Mouse (Mus musculus) testis, postnatal 10 days (tissue): ENCODE measurements at regions not wholly inside any gene's neighbourhood (a gene's known extent, or its start where the extent isn't known, plus 50 kb on each side); places are given as distances from the start of the nearest gene placed in this dataset.

ENCODE experiments used
- DNase-seq: peaks from one replicate; pipeline ENCODE4 v3.0.0; 2021; ENCODE audit warnings: low spot score

- DNase-seq = no peak
Measured at GRCm38 (mm10) chr14:110276192-110276591, 478.8 kb downstream of the Slitrk6 start.

GRCm38 (mm10) chr14:110271270-110271669 is 483.7 kb downstream of the Slitrk6 start:
- no peak for DNase-seq

GRCm38 (mm10) chr14:110244466-110244865 is 510.5 kb downstream of the Slitrk6 start:
- DNase-seq = no peak

GRCm38 (mm10) chr14:110243549-110243948 is 511.4 kb downstream of the Slitrk6 start:
- no peak for DNase-seq

- no peak for DNase-seq
Measured at GRCm38 (mm10) chr14:110238800-110239199, 516.1 kb downstream of the Slitrk6 start.

- DNase-seq = no peak
Measured at GRCm38 (mm10) chr14:110224678-110225446, 530.1 kb downstream of the Slitrk6 start.

- no peak for DNase-seq
Measured at GRCm38 (mm10) chr14:110190987-110191607, 563.9 kb downstream of the Slitrk6 start.

- no peak for DNase-seq
Measured at GRCm38 (mm10) chr14:110190471-110190870, 564.5 kb downstream of the Slitrk6 start.

- DNase-seq = no peak
Measured at GRCm38 (mm10) chr14:110179166-110179565, 575.8 kb downstream of the Slitrk6 start.

- DNase-seq = no peak
Measured at GRCm38 (mm10) chr14:110171162-110172117, 583.5 kb downstream of the Slitrk6 start.

- DNase-seq = no peak
Measured at GRCm38 (mm10) chr14:110168632-110169031, 586.3 kb downstream of the Slitrk6 start.

GRCm38 (mm10) chr14:110128265-110128664 is 626.7 kb downstream of the Slitrk6 start:
- DNase-seq = no peak

- no peak for DNase-seq
Measured at GRCm38 (mm10) chr14:110125936-110126710, 628.8 kb downstream of the Slitrk6 start.

- DNase-seq = no peak
Measured at GRCm38 (mm10) chr14:110122710-110123109, 632.2 kb downstream of the Slitrk6 start.

GRCm38 (mm10) chr14:110115578-110115977 is 639.4 kb downstream of the Slitrk6 start:
- DNase-seq = no peak

- no peak for DNase-seq
Measured at GRCm38 (mm10) chr14:110100852-110101251, 654.1 kb downstream of the Slitrk6 start.

GRCm38 (mm10) chr14:110078351-110078750 is 676.6 kb downstream of the Slitrk6 start:
- DNase-seq = no peak

GRCm38 (mm10) chr14:110047748-110048147 is 707.2 kb downstream of the Slitrk6 start:
- DNase-seq = no peak

- DNase-seq = no peak
Measured at GRCm38 (mm10) chr14:110043211-110043610, 711.7 kb downstream of the Slitrk6 start.

- DNase-seq = no peak
Measured at GRCm38 (mm10) chr14:110021812-110022211, 733.1 kb downstream of the Slitrk6 start.

- no peak for DNase-seq
Measured at GRCm38 (mm10) chr14:110015126-110015525, 739.8 kb downstream of the Slitrk6 start.

GRCm38 (mm10) chr14:110013229-110013628 is 741.7 kb downstream of the Slitrk6 start:
- no peak for DNase-seq
